Mouse (Mus musculus) heart, embryonic 11.5 days (tissue): ENCODE data around the gene Tmem159. TPM values are rescaled to one million over a fixed set of nuclear protein-coding genes. Genes with fewer than 3 reads are reported as not detected.

Experiments used
- ATAC-seq: fragments of 200-750 bp; cut with Nextera tagmentation; replicated peaks from 2 replicates; pipeline ENCODE4 v1.8.0; 2017; ENCODE audit warnings: moderate library complexity; ENCODE audit not compliant: insufficient number of reproducible peaks, low FRiP score, low TSS enrichment
- H3K27ac ChIP-seq: fragments of 300-500 bp; sonication (generic); 2 replicates; pipeline ENCODE4 v1.5.1; 2014; ENCODE audit warnings: mild to moderate bottlenecking, low read depth, low read length
- H3K27me3 ChIP-seq: fragments of 300-500 bp; sonication (generic); 2 replicates; pipeline ENCODE4 v1.6.1; 2014; ENCODE audit warnings: mild to moderate bottlenecking, low read length, mixed read lengths; ENCODE audit not compliant: control insufficient read depth, insufficient read depth
- H3K36me3 ChIP-seq: fragments of 300-500 bp; sonication (generic); 2 replicates; pipeline ENCODE4 v1.6.1; 2014; ENCODE audit warnings: mild to moderate bottlenecking, low read length, moderate library complexity, mixed read lengths; ENCODE audit not compliant: control insufficient read depth, insufficient read depth
- H3K4me1 ChIP-seq: fragments of 300-500 bp; sonication (generic); 2 replicates; pipeline ENCODE4 v1.6.1; 2014; ENCODE audit warnings: low read length; ENCODE audit not compliant: control insufficient read depth, insufficient read depth
- H3K4me2 ChIP-seq: fragments of 300-500 bp; sonication (generic); 2 replicates; pipeline ENCODE4 v1.6.1; 2014; ENCODE audit warnings: mild to moderate bottlenecking, moderate library complexity
- H3K4me3 ChIP-seq: fragments of 300-500 bp; sonication (generic); 2 replicates; pipeline ENCODE4 v1.5.1; 2014; ENCODE audit warnings: low read depth, low read length
- H3K9ac ChIP-seq: fragments of 300-500 bp; sonication (generic); 2 replicates; pipeline ENCODE4 v1.6.1; 2014; ENCODE audit warnings: mild to moderate bottlenecking, low read depth, low read length, moderate library complexity
- H3K9me3 ChIP-seq: fragments of 300-500 bp; sonication (generic); replicated peaks from 2 replicates; pipeline ENCODE4 v1.6.1; 2016; ENCODE audit warnings: low read length; ENCODE audit not compliant: control insufficient read depth
- WGBS: fragments of 180-500 bp; shearing (Covaris S2); extraction: QIAGEN DNeasy Blood & Tissue Kit; methylation state at CpG from one replicate; pipeline ENCODE4 v1.1.7; 2014; ENCODE audit not compliant: insufficient replicate concordance; 5-methylcytosine and 5-hydroxymethylcytosine counted together
- polyA plus RNA-seq: library from polyadenylated mRNA; unstranded; fragments of >200 nt; fragmentation: Nextera tagmentation; extraction: Ambion mirVana; gene quantifications from 2 replicates; pipeline ENCODE4 v1.2.1, GENCODE M21; 2014

The Tmem159 gene
- polyA plus RNA-seq, 1 experiment from 2014 or later: 17.2 TPM

GRCm38 (mm10) chr7:120156841-120157409 lies 54.8 kb downstream of the Tmem159 start:
- no peak for ATAC-seq
- Histone ChIP-seq H3K27ac (no peak overlapping the region), H3K27me3 (no peaks in the 10 kb centered on the region), H3K36me3 (no peaks in the 10 kb centered on the region), H3K9me3 (no peaks in the 10 kb centered on the region), H3K9ac (no peak overlapping the region), H3K4me2 (no peak overlapping the region), H3K4me3 (no peak overlapping the region), H3K4me1 (no peaks in the 10 kb centered on the region)
- 40% methylated on average over 2 of the region's 2 CpGs for WGBS

GRCm38 (mm10) chr7:120157575-120158061 lies 55.5 kb downstream of the Tmem159 start:
- H3K4me1 ChIP-seq: no peaks in the 10 kb centered on the region
- H3K36me3 ChIP-seq: no peaks in the 10 kb centered on the region
- no peak overlapping the region for H3K27ac ChIP-seq
- H3K9ac ChIP-seq: no peak overlapping the region
- H3K4me2 ChIP-seq: no peak overlapping the region
- 47% methylated on average over 5 of the region's 5 CpGs for WGBS
- no peak for ATAC-seq
- H3K9me3 ChIP-seq: no peaks in the 10 kb centered on the region
- H3K4me3 ChIP-seq: no peak overlapping the region
- no peaks in the 10 kb centered on the region for H3K27me3 ChIP-seq

GRCm38 (mm10) chr7:120158121-120158613 lies 56.0 kb downstream of the Tmem159 start:
- no peak overlapping the region for H3K4me2 ChIP-seq
- H3K9ac ChIP-seq: no peak overlapping the region
- H3K9me3 ChIP-seq: no peaks in the 10 kb centered on the region
- no peaks in the 10 kb centered on the region for H3K36me3 ChIP-seq
- ATAC-seq: no peak
- no peak overlapping the region for H3K4me3 ChIP-seq
- no peak overlapping the region for H3K27ac ChIP-seq
- H3K27me3 ChIP-seq: no peaks in the 10 kb centered on the region
- 37% methylated on average over 4 of the region's 4 CpGs for WGBS
- no peaks in the 10 kb centered on the region for H3K4me1 ChIP-seq

GRCm38 (mm10) chr7:120163581-120164251 lies 61.6 kb downstream of the Tmem159 start:
- Histone ChIP-seq H3K4me3 (no peak overlapping the region), H3K9ac (no peak overlapping the region), H3K4me2 (no peak overlapping the region), H3K27me3 (no peaks in the 10 kb centered on the region), H3K36me3 (no peaks in the 10 kb centered on the region), H3K9me3 (no peaks in the 10 kb centered on the region), H3K4me1 (no peaks in the 10 kb centered on the region), H3K27ac (no peak overlapping the region)
- no peak for ATAC-seq
- WGBS: 80% methylated on average over 11 of the region's 11 CpGs

Other genes with a start within 250 kb of the Tmem159 start
- gene Lyrm1, start 206.5 kb upstream of the Tmem159 start, polyA plus RNA-seq: 9.4 and 11.2 TPM in 2 replicates
- gene Dcun1d3, start 206.1 kb upstream of the Tmem159 start, polyA plus RNA-seq: 3.4 and 6.2 TPM in 2 replicates
- not detected in 2 replicates for gene Dnah3, start 7.1 kb upstream of the Tmem159 start, polyA plus RNA-seq
- gene Zp2, start 42.9 kb downstream of the Tmem159 start, polyA plus RNA-seq: 0.09 TPM in 1 of 2 replicates, not detected in the other
- 0.06 TPM in 1 of 2 replicates, not detected in the other for gene Anks4b, start 71.5 kb downstream of the Tmem159 start, polyA plus RNA-seq
- 1.2 and 1.9 TPM in 2 replicates for gene Crym, start 99.8 kb downstream of the Tmem159 start, polyA plus RNA-seq
- gene Abca14, start 101.6 kb downstream of the Tmem159 start, polyA plus RNA-seq: not detected in 2 replicates
- gene Abca15, start 226.3 kb downstream of the Tmem159 start, polyA plus RNA-seq: not detected in 2 replicates